Mouse (Mus musculus): ENCODE results near the gene Serpinc1. TPM values are rescaled to one million over a fixed set of nuclear protein-coding genes. Genes with fewer than 3 reads are reported as not detected.

Serpinc1 gene
- polyA plus RNA-seq, 2 experiments from 2014 or later, result 11.0 to 12.0 TPM

Other genes with a start within 250 kb of the Serpinc1 start
- gene Rabgap1l, start 185.4 kb upstream of the Serpinc1 start, polyA plus RNA-seq (2017; shearing (Covaris generic)), result 100 to 1,000 TPM; 250 to 264 TPM
- 10 to 100 TPM; 12.8 to 14.9 TPM for gene Rc3h1, start 72.2 kb upstream of the Serpinc1 start, polyA plus RNA-seq (2017; shearing (Covaris generic))
- gene Zbtb37, start 56.3 kb downstream of the Serpinc1 start, polyA plus RNA-seq (2017; shearing (Covaris generic)), result 1 to 10 TPM; 4.3 to 5.2 TPM
- gene Dars2, start 92.1 kb downstream of the Serpinc1 start, polyA plus RNA-seq (2017; shearing (Covaris generic)), result 10 to 100 TPM; 17.3 to 22.9 TPM
- 10 to 100 TPM; 28.4 to 29.3 TPM for gene Cenpl, start 92.1 kb downstream of the Serpinc1 start, polyA plus RNA-seq (2017; shearing (Covaris generic))
- gene Klhl20, start 152.9 kb downstream of the Serpinc1 start, polyA plus RNA-seq (2017; shearing (Covaris generic)), result 10 to 100 TPM; 24.4 to 33.5 TPM
- gene Ankrd45, start 164.1 kb downstream of the Serpinc1 start, polyA plus RNA-seq (2017; shearing (Covaris generic)), result not detected
- under 1 TPM in 1 of 2 experiments, not detected in 1; 0.36 TPM for gene Tex50, start 180.7 kb downstream of the Serpinc1 start, polyA plus RNA-seq (2017; shearing (Covaris generic))